Mouse (Mus musculus) midbrain, embryonic 15.5 days (tissue): ENCODE measurements at regions not wholly inside any gene's neighbourhood (a gene's known extent, or its start where the extent isn't known, plus 50 kb on each side); places are given as distances from the start of the nearest gene placed in this dataset. TPM values are rescaled to one million over a fixed set of nuclear protein-coding genes. Genes with fewer than 3 reads are reported as not detected.

Experiments
- ATAC-seq: fragments of 200-750 bp; cut with Nextera tagmentation; replicated peaks from 2 replicates; pipeline ENCODE4 v1.8.0; 2017; ENCODE audit warnings: moderate TSS enrichment
- H3K27ac ChIP-seq: fragments of 300-500 bp; sonication (generic); 2 replicates; pipeline ENCODE4 v1.5.1; 2015; ENCODE audit warnings: mild to moderate bottlenecking, inconsistent platforms
- H3K27me3 ChIP-seq: fragments of 300-500 bp; sonication (generic); replicated peaks from 2 replicates; pipeline ENCODE4 v1.6.1; 2015; ENCODE audit warnings: inconsistent platforms
- H3K36me3 ChIP-seq: fragments of 300-500 bp; sonication (generic); replicated peaks from 2 replicates; pipeline ENCODE4 v1.6.1; 2015; ENCODE audit warnings: inconsistent platforms
- H3K4me1 ChIP-seq: fragments of 300-500 bp; sonication (generic); 2 replicates; pipeline ENCODE4 v1.6.1; 2015; ENCODE audit warnings: inconsistent platforms
- H3K4me2 ChIP-seq: fragments of 300-500 bp; sonication (generic); 2 replicates; pipeline ENCODE4 v1.6.1; 2015; ENCODE audit warnings: inconsistent platforms, mild to moderate bottlenecking, moderate library complexity
- H3K4me3 ChIP-seq: fragments of 300-500 bp; sonication (generic); 2 replicates; pipeline ENCODE4 v1.5.1; 2015; ENCODE audit warnings: mild to moderate bottlenecking, inconsistent platforms
- H3K9ac ChIP-seq: fragments of 300-500 bp; sonication (generic); 2 replicates; pipeline ENCODE4 v1.6.1; 2015; ENCODE audit warnings: mild to moderate bottlenecking, inconsistent platforms
- H3K9me3 ChIP-seq: fragments of 300-500 bp; sonication (generic); 2 replicates; pipeline ENCODE4 v1.6.1; 2016; ENCODE audit warnings: inconsistent platforms
- WGBS: fragments of 180-500 bp; shearing (Covaris S2); methylation state at CpG from one replicate; pipeline ENCODE4 v1.1.7; 2015; ENCODE audit warnings: mixed read lengths; 5-methylcytosine and 5-hydroxymethylcytosine counted together
- microRNA-seq: library from miRNA; unstranded; fragments of <30 nt; microRNA quantifications from one replicate; pipeline ENCODE4, GENCODE M21; 2016

GRCm38 (mm10) chr13:7063717-7064116 lies 415.1 kb upstream of the Pfkp start:
- Histone ChIP-seq H3K9ac (no peak overlapping the region), H3K27me3 (no peaks in the 10 kb centered on the region), H3K4me1 (no peaks in the 10 kb centered on the region), H3K36me3 (no peaks in the 10 kb centered on the region), H3K4me3 (no peak overlapping the region), H3K27ac (no peak overlapping the region), H3K4me2 (no peak overlapping the region), H3K9me3 (no peaks in the 10 kb centered on the region)
- WGBS, result 79% methylated on average over 3 of the region's 3 CpGs
- ATAC-seq, result no peak

- no peaks in the 10 kb centered on the region for H3K4me1 ChIP-seq
- ATAC-seq, result peak; percentile 37; the same call in 1 of the 2 replicates
- H3K9me3 ChIP-seq, result no peaks in the 10 kb centered on the region
- H3K36me3 ChIP-seq, result no peaks in the 10 kb centered on the region
- no peak overlapping the region for H3K4me2 ChIP-seq
- H3K27ac ChIP-seq, result no peak overlapping the region
- H3K27me3 ChIP-seq, result no peaks in the 10 kb centered on the region
- WGBS, result 75% methylated on average over 8 of the region's 8 CpGs
- H3K9ac ChIP-seq, result no peak overlapping the region
- H3K4me3 ChIP-seq, result no peak overlapping the region
Observed at GRCm38 (mm10) chr13:7057545-7057944, 409.0 kb upstream of the Pfkp start.

Small RNA genes in the stretch of these regions (microRNA-seq; reads per million reads assigned to microRNA genes)
- not detected for gene Gm22689
